Mouse (Mus musculus) liver, embryonic 14.5 days (tissue): ENCODE results near the gene Olfr1511.

Experiments used
- CTCF ChIP-seq: IDR thresholded peaks from 2 replicates; pipeline ENCODE4 v1.5.1; 2016; ENCODE audit warnings: antibody characterized with exemption, low read depth, control low read depth
- EP300 ChIP-seq: IDR thresholded peaks from 2 replicates; pipeline ENCODE4 v1.6.1; 2016; ENCODE audit warnings: antibody characterized with exemption, low read depth

DNA sequence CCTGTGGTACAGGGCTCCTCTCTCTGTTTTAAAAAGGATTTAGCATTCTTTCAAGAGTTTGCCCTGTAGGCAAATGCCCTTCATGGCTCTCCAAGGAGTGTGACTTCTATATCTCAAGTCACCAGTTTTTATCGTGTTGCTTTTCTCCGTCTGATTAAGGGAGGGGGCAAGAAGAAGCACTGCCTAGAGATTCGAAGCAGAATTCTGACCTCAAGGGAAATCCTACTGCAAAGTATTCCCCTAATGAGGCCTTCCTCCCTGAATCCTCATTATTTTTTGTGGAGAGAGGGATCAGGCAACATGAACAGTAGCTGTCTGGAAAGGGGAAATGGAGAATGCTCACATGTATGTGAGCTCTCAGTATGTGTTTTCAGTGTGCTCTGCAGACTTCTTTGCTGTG, 17.1 kb upstream of the Olfr1511 start, which contains the start of gene Olfr1510:
- no peak for TF ChIP-seq CTCF
- TF ChIP-seq EP300: no peak
